In the genomic region with DNA sequence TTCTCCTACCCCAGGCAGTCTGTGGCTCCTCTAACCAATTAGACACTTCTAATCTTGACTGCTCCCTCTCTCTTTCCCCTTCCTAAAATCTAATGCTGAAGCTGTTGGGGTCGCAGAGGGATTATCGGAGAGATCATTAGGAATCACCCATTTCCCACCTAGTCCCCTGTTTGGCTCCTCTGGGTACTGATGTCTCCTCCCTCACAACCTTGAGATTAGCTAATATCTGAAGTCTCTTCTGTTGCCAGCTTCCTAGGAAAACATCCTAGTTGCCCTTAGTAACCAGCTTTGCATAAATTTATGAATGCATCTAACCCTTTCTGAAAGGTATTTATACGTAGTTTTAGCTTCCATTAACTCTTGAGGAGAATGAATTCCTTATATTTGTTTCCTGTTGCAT, we compare ENCODE assay signal across 21 mouse cellular contexts.
"Had no signal": no experiment of that assay in that cellular context is flagged by ENCODE, and none has a peak within 500 bp of the region (broad histone marks: within the 10 kb centered on the region; RNA-seq: fewer than 3 reads in every experiment).

No protein-coding gene starts in this region.

- H3K4me3 ChIP-seq: liver, embryonic 13.5 days; liver, embryonic 15.5 days; lung, embryonic 15.5 days; megakaryocyte, embryonic 14.5 days; myocyte; neural tube, embryonic 13.5 days; neural tube, embryonic 15.5 days had no signal

- H3K4me1 ChIP-seq: liver, embryonic 13.5 days; liver, embryonic 15.5 days; lung, embryonic 15.5 days; megakaryocyte, embryonic 14.5 days; neural tube, embryonic 13.5 days; neural tube, embryonic 15.5 days had no signal

- H3K9me3 ChIP-seq: liver, embryonic 13.5 days; liver, embryonic 15.5 days; lung, embryonic 15.5 days; megakaryocyte, embryonic 14.5 days; neural tube, embryonic 13.5 days; neural tube, embryonic 15.5 days had no signal

- DNase-seq: liver, embryonic 13.5 days; liver, postnatal 0 days; lung, adult 2 months; lung, postnatal 14 days; lung, postnatal 36 days; retina, postnatal 1 day; right cerebral cortex, adult 18-20 months; right cerebral cortex, postnatal 25 days; right cerebral cortex, postnatal 4 days; spleen, adult 18-20 months; thymus, adult 18-20 months; thymus, postnatal 14 days; thymus, postnatal 36 days had no signal

- ATAC-seq: liver, postnatal 0 days; lung, postnatal 0 days had no signal

- H3K4me2 ChIP-seq: liver, embryonic 13.5 days; liver, embryonic 15.5 days; lung, embryonic 15.5 days; neural tube, embryonic 13.5 days; neural tube, embryonic 15.5 days had no signal

- H3K27me3 ChIP-seq: liver, embryonic 13.5 days; liver, embryonic 15.5 days had no signal

- H3K36me3 ChIP-seq: liver, embryonic 13.5 days; liver, embryonic 15.5 days; lung, embryonic 15.5 days; neural tube, embryonic 13.5 days; neural tube, embryonic 15.5 days had no signal

- H3K9ac ChIP-seq: liver, embryonic 13.5 days; liver, embryonic 15.5 days; liver, postnatal 0 days; lung, embryonic 15.5 days; neural tube, embryonic 13.5 days; neural tube, embryonic 15.5 days had no signal

- H3K27ac ChIP-seq: liver, embryonic 13.5 days; liver, embryonic 15.5 days; lung, embryonic 15.5 days; macrophage; neural tube, embryonic 13.5 days; neural tube, embryonic 15.5 days had no signal
